Mouse (Mus musculus): ENCODE results near the gene Clic4. TPM values are rescaled to one million over a fixed set of nuclear protein-coding genes. Genes with fewer than 3 reads are reported as not detected.

Gene Clic4
- polyA plus RNA-seq, 1 experiment from 2014 or later, result 211 TPM

DNA sequence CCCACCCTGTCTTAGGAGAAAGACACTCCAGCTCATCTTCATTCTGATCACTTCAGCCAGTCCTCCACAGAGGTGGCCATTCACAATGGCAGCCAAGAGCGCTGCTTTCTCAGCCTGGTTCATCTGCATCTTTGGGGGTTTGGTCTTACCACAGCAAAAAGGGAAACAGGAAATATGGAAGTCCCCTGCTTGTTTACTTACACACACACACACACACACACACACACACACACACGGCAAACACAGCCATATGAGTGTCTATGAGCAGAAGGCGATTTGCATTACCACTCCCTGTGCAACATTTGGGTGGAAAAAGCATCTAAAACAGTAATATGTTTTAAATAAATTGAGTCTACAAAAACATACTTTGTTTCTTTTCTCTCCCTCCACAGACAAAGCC, 32.3 kb downstream of the Clic4 start:
- DNase-seq (ENCODE audit: low spot score), result no peak
- no peak overlapping the region for H3K9ac ChIP-seq (replicated peaks; ENCODE audit: low read depth)
- H3K36me3 ChIP-seq (ENCODE audit: insufficient read depth, low read length), result no peaks in the 10 kb centered on the region; the same call in 1 of the 2 replicates
- TF ChIP-seq CTCF (IDR thresholded peaks at IDR 0.05), result no peak
- ATAC-seq, result no peak
- WGBS, result 54% methylated on average over 3 of the region's 3 CpGs
- H3K9me3 ChIP-seq (ENCODE audit: low read length), result no peaks in the 10 kb centered on the region
- H3K27ac ChIP-seq (ENCODE audit: low read length), result no peak overlapping the region
- peaks cover 23% of the 10 kb centered on the region for H3K4me1 ChIP-seq (ENCODE audit: insufficient read depth, low read depth, low read length)
- no peaks in the 10 kb centered on the region for H3K27me3 ChIP-seq (replicated peaks; ENCODE audit: insufficient read depth, low read length)
- no peak overlapping the region for H3K4me2 ChIP-seq (replicated peaks; ENCODE audit: low read depth, low read length)
- no peak overlapping the region for H3K4me3 ChIP-seq (ENCODE audit: low read depth, low read length)

DNA sequence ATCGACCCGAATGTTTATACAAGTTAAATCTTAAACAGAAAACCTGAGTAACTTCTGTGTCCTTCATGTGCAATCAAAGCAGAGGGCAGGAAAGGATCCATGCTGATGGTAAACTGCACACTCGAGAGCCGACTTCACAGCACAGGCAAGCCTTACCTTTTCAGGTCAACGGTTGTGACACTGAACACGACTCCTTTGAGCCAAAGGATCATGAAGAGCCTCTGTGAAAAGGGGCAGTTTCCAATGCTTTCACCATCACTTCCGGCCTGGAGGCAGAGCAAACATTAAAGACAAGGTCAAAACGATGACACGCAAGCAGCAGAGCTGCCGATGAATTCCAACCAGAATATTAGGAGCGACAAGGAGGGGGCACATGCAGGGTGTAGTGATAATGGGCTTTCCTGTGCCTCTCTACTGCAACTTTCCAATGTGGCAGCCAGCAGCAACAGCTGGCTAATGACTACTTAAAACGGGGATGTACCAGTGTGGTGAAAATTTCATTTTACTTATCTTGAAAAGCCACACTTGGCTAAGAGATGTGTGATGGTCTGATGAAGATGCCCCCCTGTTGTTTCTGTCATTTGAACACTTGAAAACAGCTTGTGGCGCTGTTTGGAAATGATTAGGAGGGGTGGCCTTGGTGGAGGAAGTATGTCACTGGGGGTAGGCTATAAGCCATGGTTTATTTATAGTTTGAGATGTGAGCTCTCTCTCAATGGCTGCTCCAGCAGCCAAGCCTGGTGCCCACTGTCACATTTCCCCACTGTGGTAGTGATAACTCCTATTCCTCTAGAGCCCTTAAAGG, 33.7 kb downstream of the Clic4 start:
- no peak overlapping the region for H3K9ac ChIP-seq (replicated peaks; ENCODE audit: low read depth)
- DNase-seq (ENCODE audit: low spot score), result peak; percentile 56
- TF ChIP-seq EP300 (IDR thresholded peaks at IDR 0.05) (no peak), CTCF (IDR thresholded peaks at IDR 0.05) (no peak)
- H3K36me3 ChIP-seq (ENCODE audit: insufficient read depth, low read length), result no peaks in the 10 kb centered on the region; the same call in 1 of the 2 replicates
- no peaks in the 10 kb centered on the region for H3K9me3 ChIP-seq (ENCODE audit: low read length)
- H3K4me2 ChIP-seq (replicated peaks; ENCODE audit: low read depth, low read length), result no peak overlapping the region
- peak overlapping the region; percentile 44 for H3K27ac ChIP-seq (ENCODE audit: low read length)
- peak; percentile 23; the same call in 1 of the 2 replicates for ATAC-seq
- 38% methylated on average over 13 of the region's 13 CpGs for WGBS
- peaks cover 21% of the 10 kb centered on the region for H3K4me1 ChIP-seq (ENCODE audit: insufficient read depth, low read depth, low read length)
- H3K27me3 ChIP-seq (replicated peaks; ENCODE audit: insufficient read depth, low read length), result no peaks in the 10 kb centered on the region
- H3K4me3 ChIP-seq (ENCODE audit: low read depth, low read length), result no peak overlapping the region

DNA sequence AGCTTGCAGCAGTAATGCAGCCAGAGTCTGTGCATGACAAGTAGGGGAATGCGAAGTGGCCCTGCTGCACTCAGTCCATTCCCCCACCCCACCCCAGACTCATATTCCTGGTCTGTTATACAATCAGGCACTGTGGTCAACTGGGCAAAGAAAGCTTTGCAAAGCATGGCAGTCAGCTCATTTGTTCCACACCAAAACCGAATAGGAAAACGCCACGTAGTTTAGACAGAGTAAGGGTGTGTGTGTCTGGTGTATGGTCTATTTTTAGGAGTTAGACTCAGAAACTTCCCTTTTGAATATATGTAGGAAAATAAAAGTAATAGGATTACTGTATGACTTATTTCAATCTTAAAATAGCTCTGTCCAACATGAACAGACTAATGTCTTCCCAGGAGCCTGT, 36.0 kb downstream of the Clic4 start:
- H3K9me3 ChIP-seq (ENCODE audit: low read length), result no peaks in the 10 kb centered on the region
- no peaks in the 10 kb centered on the region for H3K27me3 ChIP-seq (replicated peaks; ENCODE audit: insufficient read depth, low read length)
- TF ChIP-seq EP300 (IDR thresholded peaks at IDR 0.05) (no peak), CTCF (IDR thresholded peaks at IDR 0.05) (no peak)
- DNase-seq (ENCODE audit: low spot score) (no peak), ATAC-seq (no peak)
- no peak overlapping the region for H3K4me2 ChIP-seq (replicated peaks; ENCODE audit: low read depth, low read length)
- peaks cover 16% of the 10 kb centered on the region for H3K4me1 ChIP-seq (ENCODE audit: insufficient read depth, low read depth, low read length)
- H3K9ac ChIP-seq (replicated peaks; ENCODE audit: low read depth), result no peak overlapping the region
- no peak overlapping the region for H3K27ac ChIP-seq (ENCODE audit: low read length)
- H3K4me3 ChIP-seq (ENCODE audit: low read depth, low read length), result no peak overlapping the region
- 91% methylated on average over 4 of the region's 4 CpGs for WGBS
- H3K36me3 ChIP-seq (ENCODE audit: insufficient read depth, low read length), result no peaks in the 10 kb centered on the region; the same call in 1 of the 2 replicates

DNA sequence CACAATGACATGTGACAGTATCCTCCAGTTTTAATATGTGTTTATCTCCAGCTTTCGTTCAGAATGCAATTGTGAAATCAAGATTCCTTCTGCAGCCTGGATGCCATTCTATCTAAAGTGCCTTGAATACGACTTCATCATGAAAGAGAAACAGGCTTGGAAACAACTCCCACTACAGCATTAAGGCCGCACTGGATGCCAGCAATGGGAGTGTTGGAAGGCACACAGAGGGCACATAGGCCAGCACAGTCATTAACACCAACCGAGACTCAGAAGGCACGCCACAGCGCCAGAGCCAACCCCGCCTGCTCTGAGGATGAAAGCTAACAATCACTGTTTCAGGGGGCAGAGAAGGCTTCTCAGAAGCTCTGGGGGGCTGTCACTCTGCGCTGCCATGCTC, 37.1 kb downstream of the Clic4 start:
- 0 out of 2 replicates have a peak overlapping the region, but pooled peaks have one; percentile 44 for H3K27ac ChIP-seq (ENCODE audit: low read length)

GRCm38 (mm10) chr4:135232563-135232962, 40.1 kb downstream of the Clic4 start:
- no peaks in the 10 kb centered on the region for H3K27me3 ChIP-seq (replicated peaks; ENCODE audit: insufficient read depth, low read length)
- TF ChIP-seq CTCF (IDR thresholded peaks at IDR 0.05) (no peak), EP300 (IDR thresholded peaks at IDR 0.05) (no peak)
- no peaks in the 10 kb centered on the region for H3K36me3 ChIP-seq (ENCODE audit: insufficient read depth, low read length)
- no peaks in the 10 kb centered on the region for H3K4me1 ChIP-seq (ENCODE audit: insufficient read depth, low read depth, low read length)
- 65% methylated on average over 5 of the region's 5 CpGs for WGBS
- ATAC-seq (no peak), DNase-seq (ENCODE audit: low spot score) (no peak)
- H3K9ac ChIP-seq (replicated peaks; ENCODE audit: low read depth), result no peak overlapping the region
- no peak overlapping the region for H3K4me3 ChIP-seq (ENCODE audit: low read depth, low read length)
- H3K9me3 ChIP-seq (ENCODE audit: low read length), result no peaks in the 10 kb centered on the region
- no peak overlapping the region for H3K27ac ChIP-seq (ENCODE audit: low read length)
- no peak overlapping the region for H3K4me2 ChIP-seq (replicated peaks; ENCODE audit: low read depth, low read length)

More for the DNA sequence above, 37.1 kb downstream of the Clic4 start:
- Histone ChIP-seq H3K9ac (replicated peaks; ENCODE audit: low read depth) (no peak overlapping the region), H3K36me3 (ENCODE audit: insufficient read depth, low read length) (no peaks in the 10 kb centered on the region; the same call in 1 of the 2 replicates), H3K4me1 (ENCODE audit: insufficient read depth, low read depth, low read length) (peaks cover 11% of the 10 kb centered on the region; the same call in 1 of the 2 replicates), H3K9me3 (ENCODE audit: low read length) (no peaks in the 10 kb centered on the region), H3K4me2 (replicated peaks; ENCODE audit: low read depth, low read length) (no peak overlapping the region), H3K27me3 (replicated peaks; ENCODE audit: insufficient read depth, low read length) (no peaks in the 10 kb centered on the region), H3K4me3 (ENCODE audit: low read depth, low read length) (no peak overlapping the region)
- peak; percentile 81 for DNase-seq (ENCODE audit: low spot score)
- TF ChIP-seq CTCF (IDR thresholded peaks at IDR 0.05) (no peak), EP300 (IDR thresholded peaks at IDR 0.05) (no peak)
- ATAC-seq, result peak; percentile 66
- 52% methylated on average over 8 of the region's 8 CpGs for WGBS

DNA sequence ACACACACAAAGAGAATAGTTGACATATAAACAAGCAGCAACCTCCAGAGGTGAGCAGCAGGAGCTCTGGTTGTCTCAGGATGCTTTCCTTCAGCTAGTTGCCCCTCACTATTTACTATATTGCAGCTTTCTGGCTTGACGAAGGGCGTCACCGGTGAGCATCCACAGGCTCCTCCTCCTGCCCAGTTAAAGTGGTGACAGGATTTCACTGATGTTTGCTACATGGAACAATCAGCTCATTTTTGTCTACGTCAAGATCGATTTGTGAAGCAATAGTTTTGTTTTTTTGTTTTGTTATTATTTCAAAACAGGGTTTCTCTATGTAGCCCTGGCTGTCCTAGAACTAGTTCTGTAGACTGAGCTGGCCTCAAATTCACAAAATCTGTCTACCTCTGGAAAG, 41.1 kb downstream of the Clic4 start:
- WGBS, result 62% methylated on average over 5 of the region's 5 CpGs
- H3K4me2 ChIP-seq (replicated peaks; ENCODE audit: low read depth, low read length), result no peak overlapping the region
- no peak overlapping the region for H3K27ac ChIP-seq (ENCODE audit: low read length)
- ATAC-seq (no peak), DNase-seq (ENCODE audit: low spot score) (no peak)
- H3K9me3 ChIP-seq (ENCODE audit: low read length), result no peaks in the 10 kb centered on the region
- no peaks in the 10 kb centered on the region for H3K36me3 ChIP-seq (ENCODE audit: insufficient read depth, low read length)
- H3K4me1 ChIP-seq (ENCODE audit: insufficient read depth, low read depth, low read length), result no peaks in the 10 kb centered on the region
- H3K4me3 ChIP-seq (ENCODE audit: low read depth, low read length), result no peak overlapping the region
- H3K27me3 ChIP-seq (replicated peaks; ENCODE audit: insufficient read depth, low read length), result no peaks in the 10 kb centered on the region
- no peak overlapping the region for H3K9ac ChIP-seq (replicated peaks; ENCODE audit: low read depth)
- TF ChIP-seq CTCF (IDR thresholded peaks at IDR 0.05), result no peak
- no peak for TF ChIP-seq EP300 (IDR thresholded peaks at IDR 0.05)
